Mouse (Mus musculus): Measurements from ENCODE around the gene Arhgef28. TPM values are rescaled to one million over a fixed set of nuclear protein-coding genes. Genes with fewer than 3 reads are reported as not detected.

Gene Arhgef28
- polyA plus RNA-seq, 1 experiment from 2014 or later, result 38.6 TPM

- H3K4me2 ChIP-seq (replicated peaks; ENCODE audit: low read depth, low read length), result no peak overlapping the region
- H3K27ac ChIP-seq (ENCODE audit: low read depth, low read length), result no peak overlapping the region
- no peaks in the 10 kb centered on the region for H3K27me3 ChIP-seq (ENCODE audit: control insufficient read depth, insufficient read depth, low read length)
- H3K9ac ChIP-seq (ENCODE audit: low read depth, low read length), result no peak overlapping the region
- H3K4me3 ChIP-seq (ENCODE audit: low read length), result no peak overlapping the region
- H3K9me3 ChIP-seq (ENCODE audit: control insufficient read depth, low read length), result peaks cover 6% of the 10 kb centered on the region; the same call in 1 of the 2 replicates
- no peaks in the 10 kb centered on the region for H3K4me1 ChIP-seq (ENCODE audit: control insufficient read depth, insufficient read depth, low read length)
- ATAC-seq (ENCODE audit: low FRiP score, low TSS enrichment), result no peak
- 85% methylated on average over 8 of the region's 8 CpGs for WGBS
- H3K36me3 ChIP-seq (ENCODE audit: control insufficient read depth, insufficient read depth, low read length), result no peaks in the 10 kb centered on the region
Observed at GRCm38 (mm10) chr13:98055194-98055593, 151.0 kb downstream of the Arhgef28 start.

- no peaks in the 10 kb centered on the region for H3K27me3 ChIP-seq (ENCODE audit: control insufficient read depth, insufficient read depth, low read length)
- no peak overlapping the region for H3K9ac ChIP-seq (ENCODE audit: low read depth, low read length)
- no peak for ATAC-seq (ENCODE audit: low FRiP score, low TSS enrichment)
- WGBS, result 78% methylated on average over 3 of the region's 3 CpGs
- no peak overlapping the region for H3K27ac ChIP-seq (ENCODE audit: low read depth, low read length)
- H3K4me3 ChIP-seq (ENCODE audit: low read length), result no peak overlapping the region
- no peaks in the 10 kb centered on the region for H3K36me3 ChIP-seq (ENCODE audit: control insufficient read depth, insufficient read depth, low read length)
- no peaks in the 10 kb centered on the region for H3K9me3 ChIP-seq (ENCODE audit: control insufficient read depth, low read length)
- H3K4me1 ChIP-seq (ENCODE audit: control insufficient read depth, insufficient read depth, low read length), result no peaks in the 10 kb centered on the region
- no peak overlapping the region for H3K4me2 ChIP-seq (replicated peaks; ENCODE audit: low read depth, low read length)
Observed at GRCm38 (mm10) chr13:98040628-98041150, 165.6 kb downstream of the Arhgef28 start.

DNA sequence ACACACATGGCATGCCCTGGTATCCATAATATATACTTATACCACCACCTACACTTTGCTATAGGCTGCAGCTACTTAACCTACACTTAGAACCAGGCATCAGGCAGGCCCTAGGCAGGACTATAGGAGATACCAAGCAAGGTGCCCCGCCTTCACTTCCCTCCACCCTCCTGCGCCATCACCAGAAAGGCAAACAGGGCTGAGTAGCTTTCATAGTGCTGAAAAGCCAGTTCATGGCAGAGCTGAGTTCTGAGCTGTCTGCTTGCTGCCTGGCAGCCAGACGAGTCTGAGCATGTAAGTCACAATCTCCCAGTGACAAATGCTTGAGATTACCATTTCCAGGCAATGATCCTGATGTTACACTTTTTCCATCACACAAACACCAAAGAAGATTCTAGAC is 167.5 kb downstream of the Arhgef28 start:
- H3K27me3 ChIP-seq (ENCODE audit: control insufficient read depth, insufficient read depth, low read length), result no peaks in the 10 kb centered on the region
- no peak overlapping the region for H3K9ac ChIP-seq (ENCODE audit: low read depth, low read length)
- no peaks in the 10 kb centered on the region for H3K36me3 ChIP-seq (ENCODE audit: control insufficient read depth, insufficient read depth, low read length)
- WGBS, result 84% methylated on average over 3 of the region's 3 CpGs
- ATAC-seq (ENCODE audit: low FRiP score, low TSS enrichment), result no peak
- H3K9me3 ChIP-seq (ENCODE audit: control insufficient read depth, low read length), result no peaks in the 10 kb centered on the region
- H3K4me3 ChIP-seq (ENCODE audit: low read length), result no peak overlapping the region
- no peaks in the 10 kb centered on the region for H3K4me1 ChIP-seq (ENCODE audit: control insufficient read depth, insufficient read depth, low read length)
- H3K27ac ChIP-seq (ENCODE audit: low read depth, low read length), result no peak overlapping the region
- H3K4me2 ChIP-seq (replicated peaks; ENCODE audit: low read depth, low read length), result no peak overlapping the region

DNA sequence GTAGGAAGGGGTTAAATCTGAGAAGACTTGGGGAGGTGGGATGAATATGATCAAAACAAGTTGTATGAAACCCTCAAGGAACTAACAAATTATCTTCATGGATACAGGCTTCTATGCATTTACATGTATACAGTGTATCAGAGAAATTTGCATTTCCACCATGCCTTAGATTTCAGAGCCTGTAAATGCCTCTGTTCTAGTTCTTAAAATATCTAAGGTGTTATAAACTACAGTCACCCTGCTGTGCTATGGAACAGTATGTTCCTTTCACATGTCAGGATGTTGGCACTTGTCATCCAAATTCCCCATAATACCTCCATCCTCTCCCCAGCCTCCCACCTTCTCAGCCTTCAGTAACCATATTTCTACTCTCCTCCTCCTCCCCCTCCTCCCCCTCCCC is 168.5 kb downstream of the Arhgef28 start:
- Histone ChIP-seq H3K4me1 (ENCODE audit: control insufficient read depth, insufficient read depth, low read length) (no peaks in the 10 kb centered on the region), H3K4me3 (ENCODE audit: low read length) (no peak overlapping the region), H3K36me3 (ENCODE audit: control insufficient read depth, insufficient read depth, low read length) (no peaks in the 10 kb centered on the region), H3K9ac (ENCODE audit: low read depth, low read length) (no peak overlapping the region), H3K27ac (ENCODE audit: low read depth, low read length) (no peak overlapping the region), H3K9me3 (ENCODE audit: control insufficient read depth, low read length) (no peaks in the 10 kb centered on the region), H3K27me3 (ENCODE audit: control insufficient read depth, insufficient read depth, low read length) (no peaks in the 10 kb centered on the region), H3K4me2 (replicated peaks; ENCODE audit: low read depth, low read length) (no peak overlapping the region)
- ATAC-seq (ENCODE audit: low FRiP score, low TSS enrichment), result no peak

GRCm38 (mm10) chr13:98031642-98031960 is 174.6 kb downstream of the Arhgef28 start:
- 34% methylated on average over 5 of the region's 5 CpGs for WGBS

DNA sequence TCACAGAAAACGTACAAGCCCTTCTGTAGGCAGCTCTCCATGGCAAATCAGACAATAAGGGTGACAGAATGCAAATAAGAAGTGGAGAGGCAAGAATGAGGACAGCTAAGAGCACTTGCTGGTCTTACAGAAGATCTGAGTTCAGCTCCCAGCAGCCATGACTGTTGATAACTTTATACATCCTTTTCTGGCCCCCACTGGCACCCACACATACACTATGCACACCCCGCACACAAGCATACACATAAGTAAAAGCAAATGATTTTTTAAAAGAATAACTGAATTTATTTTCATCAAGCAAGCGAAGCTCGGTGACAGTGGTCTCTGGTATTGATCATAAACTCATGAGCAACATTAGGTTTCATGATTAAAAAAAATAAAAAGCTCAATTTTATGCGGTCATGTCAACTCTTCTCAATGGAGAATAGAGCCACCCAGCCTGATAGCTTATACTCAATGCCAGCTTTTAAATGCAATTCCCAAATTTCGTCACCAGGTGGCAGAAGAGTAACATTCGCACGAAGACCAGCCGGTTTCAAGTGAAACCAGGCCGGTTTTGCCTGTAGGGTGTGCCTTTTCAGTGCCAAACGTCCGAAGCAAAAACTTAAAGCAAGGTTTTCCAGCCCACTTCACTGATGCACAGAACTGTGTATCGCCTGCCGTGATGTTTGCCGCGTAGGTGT is 175.1 kb downstream of the Arhgef28 start:
- no peak overlapping the region for H3K27ac ChIP-seq (ENCODE audit: low read depth, low read length)
- no peaks in the 10 kb centered on the region for H3K9me3 ChIP-seq (ENCODE audit: control insufficient read depth, low read length)
- no peaks in the 10 kb centered on the region for H3K36me3 ChIP-seq (ENCODE audit: control insufficient read depth, insufficient read depth, low read length)
- H3K4me2 ChIP-seq (replicated peaks; ENCODE audit: low read depth, low read length), result peak overlapping the region; percentile 30; the same call in 1 of the 2 replicates
- H3K4me3 ChIP-seq (ENCODE audit: low read length), result 0 out of 2 replicates have a peak overlapping the region, but pooled peaks have one; percentile 2
- no peaks in the 10 kb centered on the region for H3K27me3 ChIP-seq (ENCODE audit: control insufficient read depth, insufficient read depth, low read length)
- 17% methylated on average over 16 of the region's 16 CpGs for WGBS
- peaks cover 6% of the 10 kb centered on the region for H3K4me1 ChIP-seq (ENCODE audit: control insufficient read depth, insufficient read depth, low read length)
- peak overlapping the region; percentile 25; the same call in 1 of the 2 replicates for H3K9ac ChIP-seq (ENCODE audit: low read depth, low read length)
- ATAC-seq (ENCODE audit: low FRiP score, low TSS enrichment), result peak; percentile 56

More at GRCm38 (mm10) chr13:98031642-98031960, 174.6 kb downstream of the Arhgef28 start:
- Histone ChIP-seq H3K27ac (ENCODE audit: low read depth, low read length) (no peak overlapping the region), H3K36me3 (ENCODE audit: control insufficient read depth, insufficient read depth, low read length) (no peaks in the 10 kb centered on the region), H3K4me2 (replicated peaks; ENCODE audit: low read depth, low read length) (peak overlapping the region; percentile 30; the same call in 1 of the 2 replicates), H3K4me3 (ENCODE audit: low read length) (0 out of 2 replicates have a peak overlapping the region, but pooled peaks have one; percentile 2), H3K4me1 (ENCODE audit: control insufficient read depth, insufficient read depth, low read length) (peaks cover 6% of the 10 kb centered on the region), H3K27me3 (ENCODE audit: control insufficient read depth, insufficient read depth, low read length) (no peaks in the 10 kb centered on the region), H3K9me3 (ENCODE audit: control insufficient read depth, low read length) (no peaks in the 10 kb centered on the region), H3K9ac (ENCODE audit: low read depth, low read length) (peak overlapping the region; percentile 25; the same call in 1 of the 2 replicates)
- peak; percentile 74 for ATAC-seq (ENCODE audit: low FRiP score, low TSS enrichment)

DNA sequence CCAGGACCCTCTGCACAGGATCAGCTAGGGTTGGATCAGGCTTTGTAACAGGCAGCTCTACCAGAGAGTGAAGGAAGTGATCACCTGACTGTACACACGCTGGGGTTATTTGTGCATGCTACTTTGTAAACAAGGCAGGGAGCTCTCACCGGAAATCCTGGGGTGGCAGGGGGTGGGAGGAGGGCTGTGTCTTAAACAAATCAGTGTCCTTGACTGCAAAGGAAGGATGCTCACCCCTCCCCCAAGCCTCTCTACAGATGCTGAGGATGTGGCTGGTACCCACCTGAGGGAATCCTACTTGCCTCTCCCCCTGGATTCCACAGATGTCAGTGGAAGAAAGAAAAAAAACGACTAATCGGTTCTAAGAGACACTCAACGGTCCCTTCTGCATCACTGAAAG is 176.2 kb downstream of the Arhgef28 start:
- 18% methylated on average over 5 of the region's 5 CpGs for WGBS
- Histone ChIP-seq H3K36me3 (ENCODE audit: control insufficient read depth, insufficient read depth, low read length) (no peaks in the 10 kb centered on the region), H3K9ac (ENCODE audit: low read depth, low read length) (no peak overlapping the region), H3K27ac (ENCODE audit: low read depth, low read length) (no peak overlapping the region), H3K4me2 (replicated peaks; ENCODE audit: low read depth, low read length) (no peak overlapping the region), H3K4me3 (ENCODE audit: low read length) (no peak overlapping the region), H3K9me3 (ENCODE audit: control insufficient read depth, low read length) (0 out of 2 replicates have a peak, but pooled peaks cover 3% of the 10 kb centered on the region), H3K4me1 (ENCODE audit: control insufficient read depth, insufficient read depth, low read length) (peaks cover 6% of the 10 kb centered on the region), H3K27me3 (ENCODE audit: control insufficient read depth, insufficient read depth, low read length) (no peaks in the 10 kb centered on the region)
- ATAC-seq (ENCODE audit: low FRiP score, low TSS enrichment), result no peak

- Histone ChIP-seq H3K4me3 (ENCODE audit: low read length) (no peak overlapping the region), H3K27ac (ENCODE audit: low read depth, low read length) (no peak overlapping the region), H3K27me3 (ENCODE audit: control insufficient read depth, insufficient read depth, low read length) (no peaks in the 10 kb centered on the region), H3K9ac (ENCODE audit: low read depth, low read length) (no peak overlapping the region), H3K36me3 (ENCODE audit: control insufficient read depth, insufficient read depth, low read length) (no peaks in the 10 kb centered on the region), H3K9me3 (ENCODE audit: control insufficient read depth, low read length) (0 out of 2 replicates have a peak, but pooled peaks cover 5% of the 10 kb centered on the region), H3K4me1 (ENCODE audit: control insufficient read depth, insufficient read depth, low read length) (peaks cover 6% of the 10 kb centered on the region), H3K4me2 (replicated peaks; ENCODE audit: low read depth, low read length) (no peak overlapping the region)
- no peak; the same call in 1 of the 2 replicates for ATAC-seq (ENCODE audit: low FRiP score, low TSS enrichment)
- WGBS, result 63% methylated on average over 6 of the region's 6 CpGs
Observed at GRCm38 (mm10) chr13:98028711-98029250, 177.5 kb downstream of the Arhgef28 start.

- Histone ChIP-seq H3K36me3 (ENCODE audit: control insufficient read depth, insufficient read depth, low read length) (no peaks in the 10 kb centered on the region), H3K9ac (ENCODE audit: low read depth, low read length) (no peak overlapping the region), H3K4me3 (ENCODE audit: low read length) (no peak overlapping the region), H3K9me3 (ENCODE audit: control insufficient read depth, low read length) (0 out of 2 replicates have a peak, but pooled peaks cover 5% of the 10 kb centered on the region), H3K27ac (ENCODE audit: low read depth, low read length) (peak overlapping the region; percentile 14; the same call in 1 of the 2 replicates), H3K4me2 (replicated peaks; ENCODE audit: low read depth, low read length) (no peak overlapping the region), H3K27me3 (ENCODE audit: control insufficient read depth, insufficient read depth, low read length) (no peaks in the 10 kb centered on the region), H3K4me1 (ENCODE audit: control insufficient read depth, insufficient read depth, low read length) (peaks cover 6% of the 10 kb centered on the region)
- 63% methylated on average over 12 of the region's 12 CpGs for WGBS
- ATAC-seq (ENCODE audit: low FRiP score, low TSS enrichment), result no peak
Observed at GRCm38 (mm10) chr13:98027641-98028204, 178.5 kb downstream of the Arhgef28 start.

All from kidney, embryonic 14.5 days (tissue).